Mouse (Mus musculus) kidney, embryonic 14.5 days (tissue): ENCODE measurements around the gene 1110059E24Rik. TPM values are rescaled to one million over a fixed set of nuclear protein-coding genes. Genes with fewer than 3 reads are reported as not detected.
A peak's percentile ranks its signal among the peaks of the same experiment; 100 is the strongest.

Experiments
- ATAC-seq: fragments of 200-750 bp; cut with Nextera tagmentation; 2 replicates; pipeline ENCODE4 v1.8.0; 2017; ENCODE audit warnings: moderate number of reproducible peaks, mild to moderate bottlenecking, moderate TSS enrichment, moderate library complexity; ENCODE audit not compliant: low FRiP score, low TSS enrichment
- H3K27ac ChIP-seq: fragments of 300-500 bp; sonication (generic); 2 replicates; pipeline ENCODE4 v1.5.1; 2014; ENCODE audit warnings: low read depth, mild to moderate bottlenecking, low read length, moderate library complexity, mixed read lengths
- H3K27me3 ChIP-seq: fragments of 300-500 bp; sonication (generic); 2 replicates; pipeline ENCODE4 v1.6.1; 2014; ENCODE audit warnings: mild to moderate bottlenecking, low read length; ENCODE audit not compliant: control insufficient read depth, insufficient read depth
- H3K36me3 ChIP-seq: fragments of 300-500 bp; sonication (generic); 2 replicates; pipeline ENCODE4 v1.6.1; 2014; ENCODE audit warnings: low read length, mixed read lengths; ENCODE audit not compliant: control insufficient read depth, insufficient read depth
- H3K4me1 ChIP-seq: fragments of 300-500 bp; sonication (generic); 2 replicates; pipeline ENCODE4 v1.6.1; 2014; ENCODE audit warnings: low read length, mixed read lengths; ENCODE audit not compliant: control insufficient read depth, insufficient read depth
- H3K4me2 ChIP-seq: fragments of 300-500 bp; sonication (generic); replicated peaks from 2 replicates; pipeline ENCODE4 v1.6.1; 2014; ENCODE audit warnings: low read depth, mild to moderate bottlenecking, low read length
- H3K4me3 ChIP-seq: fragments of 300-500 bp; sonication (generic); 2 replicates; pipeline ENCODE4 v1.5.1; 2014; ENCODE audit warnings: mild to moderate bottlenecking, low read length
- H3K9ac ChIP-seq: fragments of 300-500 bp; sonication (generic); 2 replicates; pipeline ENCODE4 v1.6.1; 2014; ENCODE audit warnings: low read depth, mild to moderate bottlenecking, low read length, moderate library complexity
- H3K9me3 ChIP-seq: fragments of 300-500 bp; sonication (generic); 2 replicates; pipeline ENCODE4 v1.6.1; 2016; ENCODE audit warnings: low read length; ENCODE audit not compliant: control insufficient read depth
- WGBS: fragments of 180-500 bp; shearing (Covaris S2); extraction: QIAGEN DNeasy Blood & Tissue Kit; methylation state at CpG from one replicate; pipeline ENCODE4 v1.1.7; 2014; 5-methylcytosine and 5-hydroxymethylcytosine counted together
- polyA plus RNA-seq: library from polyadenylated mRNA; unstranded; fragments of >200 nt; fragmentation: Nextera tagmentation; extraction: Ambion mirVana; gene quantifications from 2 replicates; pipeline ENCODE4 v1.2.1, GENCODE M21; 2014

The 1110059E24Rik gene
- polyA plus RNA-seq, 1 experiment from 2014 or later = 69.1 TPM

GRCm38 (mm10) chr19:21587593-21587992 lies 65.2 kb downstream of the 1110059E24Rik start:
- 78% methylated on average over 4 of the region's 4 CpGs for WGBS

GRCm38 (mm10) chr19:21586546-21586945 lies 66.2 kb downstream of the 1110059E24Rik start:
- no peak for ATAC-seq
- Histone ChIP-seq H3K4me2 (no peak overlapping the region), H3K4me1 (no peaks in the 10 kb centered on the region), H3K36me3 (no peaks in the 10 kb centered on the region), H3K4me3 (no peak overlapping the region), H3K27ac (no peak overlapping the region), H3K27me3 (no peaks in the 10 kb centered on the region), H3K9me3 (no peaks in the 10 kb centered on the region), H3K9ac (no peak overlapping the region)
- WGBS = 91% methylated on average over 1 of the region's 1 CpGs

More at GRCm38 (mm10) chr19:21587593-21587992, 65.2 kb downstream of the 1110059E24Rik start:
- H3K36me3 ChIP-seq = no peaks in the 10 kb centered on the region
- no peaks in the 10 kb centered on the region for H3K9me3 ChIP-seq
- no peak overlapping the region for H3K4me3 ChIP-seq
- no peak overlapping the region for H3K9ac ChIP-seq
- no peak for ATAC-seq
- no peak overlapping the region for H3K27ac ChIP-seq
- H3K4me2 ChIP-seq = no peak overlapping the region
- H3K4me1 ChIP-seq = no peaks in the 10 kb centered on the region
- H3K27me3 ChIP-seq = no peaks in the 10 kb centered on the region

GRCm38 (mm10) chr19:21585868-21586267 lies 66.9 kb downstream of the 1110059E24Rik start:
- Histone ChIP-seq H3K4me2 (no peak overlapping the region), H3K9me3 (no peaks in the 10 kb centered on the region), H3K4me3 (no peak overlapping the region), H3K36me3 (no peaks in the 10 kb centered on the region), H3K4me1 (no peaks in the 10 kb centered on the region), H3K27me3 (no peaks in the 10 kb centered on the region), H3K27ac (no peak overlapping the region), H3K9ac (no peak overlapping the region)
- WGBS = 82% methylated on average over 2 of the region's 2 CpGs
- no peak for ATAC-seq

- Histone ChIP-seq H3K9me3 (no peaks in the 10 kb centered on the region), H3K27me3 (no peaks in the 10 kb centered on the region), H3K27ac (no peak overlapping the region), H3K9ac (no peak overlapping the region), H3K4me3 (no peak overlapping the region), H3K36me3 (no peaks in the 10 kb centered on the region), H3K4me1 (no peaks in the 10 kb centered on the region), H3K4me2 (no peak overlapping the region)
- no peak for ATAC-seq
- WGBS = 90% methylated on average over 5 of the region's 5 CpGs
These were observed 68.8 kb downstream of the 1110059E24Rik start for GRCm38 (mm10) chr19:21583986-21584385.

- Histone ChIP-seq H3K4me3 (no peak overlapping the region), H3K9ac (no peak overlapping the region), H3K4me1 (no peaks in the 10 kb centered on the region), H3K27me3 (no peaks in the 10 kb centered on the region), H3K4me2 (no peak overlapping the region), H3K9me3 (no peaks in the 10 kb centered on the region), H3K27ac (no peak overlapping the region), H3K36me3 (no peaks in the 10 kb centered on the region)
- no peak for ATAC-seq
- 77% methylated on average over 4 of the region's 4 CpGs for WGBS
These were observed 69.2 kb downstream of the 1110059E24Rik start for GRCm38 (mm10) chr19:21583523-21583984.

- Histone ChIP-seq H3K27me3 (no peaks in the 10 kb centered on the region), H3K9me3 (no peaks in the 10 kb centered on the region), H3K9ac (no peak overlapping the region), H3K4me2 (no peak overlapping the region), H3K4me1 (no peaks in the 10 kb centered on the region), H3K27ac (no peak overlapping the region), H3K36me3 (no peaks in the 10 kb centered on the region), H3K4me3 (no peak overlapping the region)
- 37% methylated on average over 6 of the region's 6 CpGs for WGBS
- ATAC-seq = no peak
These were observed 71.4 kb downstream of the 1110059E24Rik start for GRCm38 (mm10) chr19:21581404-21581803.

GRCm38 (mm10) chr19:21579896-21580295 lies 72.9 kb downstream of the 1110059E24Rik start:
- WGBS = 87% methylated on average over 3 of the region's 3 CpGs
- Histone ChIP-seq H3K4me3 (no peak overlapping the region), H3K27ac (no peak overlapping the region), H3K27me3 (no peaks in the 10 kb centered on the region), H3K4me1 (no peaks in the 10 kb centered on the region), H3K9me3 (no peaks in the 10 kb centered on the region), H3K4me2 (no peak overlapping the region), H3K9ac (no peak overlapping the region), H3K36me3 (no peaks in the 10 kb centered on the region)
- no peak for ATAC-seq

- H3K27ac ChIP-seq = no peak overlapping the region
- H3K9me3 ChIP-seq = no peaks in the 10 kb centered on the region
- H3K27me3 ChIP-seq = no peaks in the 10 kb centered on the region
- no peak overlapping the region for H3K9ac ChIP-seq
- no peak for ATAC-seq
- H3K36me3 ChIP-seq = no peaks in the 10 kb centered on the region
- H3K4me3 ChIP-seq = no peak overlapping the region
- H3K4me2 ChIP-seq = no peak overlapping the region
- H3K4me1 ChIP-seq = peaks cover 4% of the 10 kb centered on the region; the same call in 1 of the 2 replicates
- WGBS = 59% methylated on average over 3 of the region's 3 CpGs
These were observed 75.3 kb downstream of the 1110059E24Rik start for GRCm38 (mm10) chr19:21577443-21577842.

GRCm38 (mm10) chr19:21571986-21572385 lies 80.8 kb downstream of the 1110059E24Rik start:
- Histone ChIP-seq H3K27ac (0 out of 2 replicates have a peak overlapping the region, but pooled peaks have one; percentile 37), H3K36me3 (no peaks in the 10 kb centered on the region), H3K27me3 (no peaks in the 10 kb centered on the region), H3K9ac (no peak overlapping the region), H3K9me3 (no peaks in the 10 kb centered on the region), H3K4me3 (peak overlapping the region; percentile 4; the same call in 1 of the 2 replicates), H3K4me2 (peak overlapping the region; percentile 31), H3K4me1 (peaks cover 9% of the 10 kb centered on the region; the same call in 1 of the 2 replicates)
- WGBS = 33% methylated on average over 7 of the region's 7 CpGs
- ATAC-seq = no peak
